In genomic region chr9:46394239-46394638, GRCm38 (mm10) we compare ENCODE assay signal across 18 mouse cellular contexts.
"Had no signal": no experiment of that assay in that cellular context is flagged by ENCODE, and none has a peak within 500 bp of the region (broad histone marks: within the 10 kb centered on the region; RNA-seq: fewer than 3 reads in every experiment).

No protein-coding gene starts in this region.

- DNase-seq: lung, embryonic 14.5 days; lung, postnatal 10 days; lung, postnatal 4 days; midbrain, embryonic 14.5 days; retina, postnatal 1 day; right cerebral cortex, adult 18-20 months; right cerebral cortex, postnatal 25 days; right cerebral cortex, postnatal 4 days; spleen, adult 18-20 months; thymus, adult 18-20 months; thymus, postnatal 14 days; thymus, postnatal 36 days had no signal

- H3K4me2 ChIP-seq: lung, embryonic 14.5 days; midbrain, embryonic 12.5 days; neural tube, embryonic 13.5 days; neural tube, embryonic 15.5 days had no signal

- ATAC-seq: midbrain, embryonic 16.5 days had no signal

- H3K9me3 ChIP-seq: midbrain, embryonic 10.5 days; midbrain, embryonic 12.5 days; neural tube, embryonic 13.5 days; neural tube, embryonic 15.5 days had no signal

- H3K36me3 ChIP-seq: midbrain, embryonic 10.5 days; midbrain, embryonic 12.5 days; neural tube, embryonic 13.5 days; neural tube, embryonic 15.5 days had no signal

- H3K27ac ChIP-seq: midbrain, embryonic 10.5 days; midbrain, embryonic 12.5 days; neural tube, embryonic 13.5 days; neural tube, embryonic 15.5 days had no signal

- H3K4me3 ChIP-seq: midbrain, embryonic 10.5 days; midbrain, embryonic 12.5 days; myocyte; neural tube, embryonic 13.5 days; neural tube, embryonic 15.5 days had no signal

- H3K9ac ChIP-seq: lung, embryonic 14.5 days; midbrain, embryonic 12.5 days; neural tube, embryonic 13.5 days; neural tube, embryonic 15.5 days had no signal
